Mouse (Mus musculus) liver, postnatal 0 days (tissue): ENCODE data around the gene Ino80. TPM values are rescaled to one million over a fixed set of nuclear protein-coding genes. Genes with fewer than 3 reads are reported as not detected.

Experiments
- ATAC-seq: fragments of 200-750 bp; cut with Nextera tagmentation; 2 replicates; pipeline ENCODE4 v1.8.0; 2017; ENCODE audit warnings: mild to moderate bottlenecking, moderate library complexity
- DNase-seq: peaks from one replicate; pipeline ENCODE4 v3.0.0-alpha.2; 2016
- H3K27ac ChIP-seq: fragments of 300-500 bp; sonication (generic); 2 replicates; pipeline ENCODE4 v1.5.1; 2014; ENCODE audit warnings: antibody characterized with exemption, moderate library complexity, mild to moderate bottlenecking, low read depth
- H3K27me3 ChIP-seq: fragments of 300-500 bp; sonication (generic); 2 replicates; pipeline ENCODE4 v1.6.1; 2014; ENCODE audit warnings: low read length, control low read depth, mixed read lengths; ENCODE audit not compliant: insufficient read depth
- H3K36me3 ChIP-seq: fragments of 300-500 bp; sonication (generic); replicated peaks from 2 replicates; pipeline ENCODE4 v1.6.1; 2014; ENCODE audit warnings: mild to moderate bottlenecking, control low read depth, low read length, moderate library complexity, mixed read lengths; ENCODE audit not compliant: insufficient read depth
- H3K4me1 ChIP-seq: fragments of 300-500 bp; sonication (generic); 2 replicates; pipeline ENCODE4 v1.6.1; 2014; ENCODE audit warnings: antibody characterized with exemption, mild to moderate bottlenecking, control low read depth; ENCODE audit not compliant: insufficient read depth
- H3K4me2 ChIP-seq: fragments of 300-500 bp; sonication (generic); 2 replicates; pipeline ENCODE4 v1.6.1; 2014; ENCODE audit warnings: low read depth, mild to moderate bottlenecking, low read length, moderate library complexity, mixed read lengths
- H3K4me3 ChIP-seq: fragments of 300-500 bp; sonication (generic); 2 replicates; pipeline ENCODE4 v1.5.1; 2014; ENCODE audit warnings: low read depth, low read length
- H3K9ac ChIP-seq: fragments of 300-500 bp; sonication (generic); replicated peaks from 2 replicates; pipeline ENCODE4 v1.6.1; 2014; ENCODE audit warnings: mild to moderate bottlenecking, moderate library complexity
- H3K9me3 ChIP-seq: fragments of 300-500 bp; sonication (generic); 2 replicates; pipeline ENCODE4 v1.6.1; 2016; ENCODE audit warnings: mild to moderate bottlenecking, control low read depth, low read length, mixed read lengths
- CTCF ChIP-seq: sonication (generic); IDR thresholded peaks from 2 replicates; pipeline ENCODE4 v1.5.1; 2016; ENCODE audit warnings: antibody characterized with exemption, low read depth
- EP300 ChIP-seq: IDR thresholded peaks from 2 replicates; pipeline ENCODE4 v1.6.1; 2016; ENCODE audit warnings: antibody characterized with exemption, low read depth, mild to moderate bottlenecking
- WGBS: fragments of 180-500 bp; shearing (Covaris S2); extraction: QIAGEN DNeasy Blood & Tissue Kit; methylation state at CpG from one replicate; pipeline ENCODE4 v1.1.7; 2014; ENCODE audit not compliant: insufficient replicate concordance; 5-methylcytosine and 5-hydroxymethylcytosine counted together
- polyA plus RNA-seq: library from polyadenylated mRNA; unstranded; fragments of >200 nt; fragmentation: Nextera tagmentation; extraction: Ambion mirVana; gene quantifications from 2 replicates; pipeline ENCODE4 v1.2.1, GENCODE M21; 2015

Gene Ino80
- polyA plus RNA-seq, 1 experiment from 2014 or later, result 0.97 TPM

- 40% methylated on average over 5 of the region's 5 CpGs for WGBS
Measured at GRCm38 (mm10) chr2:119491953-119492352, 14.5 kb upstream of the Ino80 start.

GRCm38 (mm10) chr2:119486488-119486887 lies 9.0 kb upstream of the Ino80 start:
- H3K4me1 ChIP-seq, result no peaks in the 10 kb centered on the region
- no peak overlapping the region for H3K27ac ChIP-seq
- no peaks in the 10 kb centered on the region for H3K36me3 ChIP-seq
- DNase-seq (no peak), ATAC-seq (no peak)
- H3K4me3 ChIP-seq, result no peak overlapping the region
- no peaks in the 10 kb centered on the region for H3K27me3 ChIP-seq
- no peaks in the 10 kb centered on the region for H3K9me3 ChIP-seq
- TF ChIP-seq CTCF (no peak), EP300 (no peak)
- WGBS, result 36% methylated on average over 4 of the region's 4 CpGs
- H3K4me2 ChIP-seq, result no peak overlapping the region
- no peak overlapping the region for H3K9ac ChIP-seq

More at GRCm38 (mm10) chr2:119491953-119492352, 14.5 kb upstream of the Ino80 start:
- Histone ChIP-seq H3K36me3 (no peaks in the 10 kb centered on the region), H3K27me3 (no peaks in the 10 kb centered on the region), H3K4me3 (no peak overlapping the region), H3K27ac (no peak overlapping the region), H3K4me2 (no peak overlapping the region), H3K4me1 (no peaks in the 10 kb centered on the region), H3K9me3 (no peaks in the 10 kb centered on the region), H3K9ac (no peak overlapping the region)
- ATAC-seq (no peak), DNase-seq (no peak)
- TF ChIP-seq EP300 (no peak), CTCF (no peak)

GRCm38 (mm10) chr2:119482307-119482706 lies 4.8 kb upstream of the Ino80 start:
- 74% methylated on average over 1 of the region's 1 CpGs for WGBS

GRCm38 (mm10) chr2:119478397-119478749 lies 886 bp upstream of the Ino80 start:
- ATAC-seq, result no peak
- WGBS, result 8% methylated on average over 9 of the region's 9 CpGs

More at GRCm38 (mm10) chr2:119482307-119482706, 4.8 kb upstream of the Ino80 start:
- no peak overlapping the region for H3K4me3 ChIP-seq
- 0 out of 2 replicates have a peak, but pooled peaks cover 2% of the 10 kb centered on the region for H3K4me1 ChIP-seq
- ATAC-seq (no peak), DNase-seq (no peak)
- H3K27ac ChIP-seq, result no peak overlapping the region
- H3K27me3 ChIP-seq, result no peaks in the 10 kb centered on the region
- H3K36me3 ChIP-seq, result no peaks in the 10 kb centered on the region
- H3K4me2 ChIP-seq, result no peak overlapping the region
- H3K9ac ChIP-seq, result no peak overlapping the region
- no peaks in the 10 kb centered on the region for H3K9me3 ChIP-seq
- TF ChIP-seq EP300 (no peak), CTCF (no peak)

GRCm38 (mm10) chr2:119476621-119477391 lies 681 bp downstream of the Ino80 start:
- ATAC-seq, result peak; percentile 46
- H3K4me3 ChIP-seq, result peak overlapping the region; percentile 82
- H3K4me2 ChIP-seq, result peak overlapping the region; percentile 91
- DNase-seq, result peak; percentile 83
- no peaks in the 10 kb centered on the region for H3K9me3 ChIP-seq
- H3K4me1 ChIP-seq, result peaks cover 10% of the 10 kb centered on the region; the same call in 1 of the 2 replicates
- H3K36me3 ChIP-seq, result no peaks in the 10 kb centered on the region
- no peaks in the 10 kb centered on the region for H3K27me3 ChIP-seq
- under 1% methylated on average over 39 of the region's 44 CpGs for WGBS
- H3K9ac ChIP-seq, result peak overlapping the region; percentile 98
- H3K27ac ChIP-seq, result peak overlapping the region; percentile 100
- TF ChIP-seq CTCF (peak; percentile 28; the same call in 1 of the 2 replicates), EP300 (no peak)

More at GRCm38 (mm10) chr2:119478397-119478749, 886 bp upstream of the Ino80 start:
- H3K9ac ChIP-seq, result peak overlapping the region; percentile 98
- no peak for TF ChIP-seq EP300
- no peak for TF ChIP-seq CTCF
- no peak for DNase-seq
- H3K27ac ChIP-seq, result peak overlapping the region; percentile 100
- no peaks in the 10 kb centered on the region for H3K36me3 ChIP-seq
- peaks cover 10% of the 10 kb centered on the region; the same call in 1 of the 2 replicates for H3K4me1 ChIP-seq
- H3K4me3 ChIP-seq, result peak overlapping the region; percentile 82
- peak overlapping the region; percentile 91 for H3K4me2 ChIP-seq
- no peaks in the 10 kb centered on the region for H3K9me3 ChIP-seq
- no peaks in the 10 kb centered on the region for H3K27me3 ChIP-seq

GRCm38 (mm10) chr2:119476166-119476565 lies 1.3 kb downstream of the Ino80 start:
- Histone ChIP-seq H3K36me3 (no peaks in the 10 kb centered on the region), H3K4me2 (peak overlapping the region; percentile 91), H3K27ac (peak overlapping the region; percentile 100; the same call in 1 of the 2 replicates), H3K4me1 (peaks cover 10% of the 10 kb centered on the region; the same call in 1 of the 2 replicates), H3K9me3 (no peaks in the 10 kb centered on the region), H3K4me3 (peak overlapping the region; percentile 82), H3K9ac (peak overlapping the region; percentile 98), H3K27me3 (no peaks in the 10 kb centered on the region)
- DNase-seq, result no peak
- WGBS, result 13% methylated on average over 7 of the region's 7 CpGs
- no peak for ATAC-seq
- no peak for TF ChIP-seq EP300
- TF ChIP-seq CTCF, result no peak
